In the genomic region with DNA sequence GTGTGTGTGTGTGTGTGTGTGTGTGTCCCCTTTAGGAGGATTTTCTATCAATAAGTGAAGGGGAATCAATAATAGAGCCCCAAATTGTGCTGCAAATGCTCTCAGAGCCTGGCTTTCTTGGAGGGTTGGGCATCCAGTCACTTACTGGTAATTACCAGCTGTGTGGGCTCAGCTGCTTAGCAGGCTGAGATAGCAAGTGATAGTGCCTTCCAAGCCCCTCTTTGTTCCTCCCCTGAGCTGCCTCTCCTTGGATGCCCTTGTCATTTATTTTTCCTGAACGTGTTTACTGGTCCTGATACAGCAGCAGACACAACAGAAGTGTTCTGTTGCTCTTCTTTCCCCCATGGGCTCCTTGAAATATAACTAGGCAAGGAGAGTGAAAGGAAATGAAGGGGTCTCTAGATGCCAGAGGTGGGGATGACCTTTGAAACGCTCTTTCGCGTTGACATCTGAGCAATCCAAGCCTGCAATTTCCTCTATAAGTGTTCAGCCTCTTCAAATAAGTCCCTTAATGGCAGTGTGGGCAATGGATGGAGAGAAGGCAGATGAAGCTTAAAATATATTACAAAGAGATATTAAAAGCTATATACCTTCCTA, we compare ENCODE assay signal across 21 mouse cellular contexts.
DNase-seq lines count a peak whose midpoint lies in the region; ATAC-seq lines count a peak whose summit lies in the region.
"Had no signal": no experiment of that assay in that cellular context is flagged by ENCODE, and none has a peak within 500 bp of the region (broad histone marks: within the 10 kb centered on the region; RNA-seq: fewer than 3 reads in every experiment).

No protein-coding gene starts in this region.

- no peak overlapping the region for H3K4me3 ChIP-seq in forebrain, embryonic 14.5 days (ENCODE audit: low read depth, low read length)
- H3K4me3 ChIP-seq in forebrain, embryonic 15.5 days, result no peak overlapping the region
- no peak overlapping the region for H3K4me3 ChIP-seq in neural tube, embryonic 12.5 days
- no peak overlapping the region for H3K4me3 ChIP-seq in hindbrain, embryonic 16.5 days (ENCODE audit: low read length)
- H3K4me3 ChIP-seq in neural tube, embryonic 15.5 days (replicated peaks), result no peak overlapping the region
- H3K4me3 ChIP-seq: heart, embryonic 13.5 days; intestine, embryonic 15.5 days; limb, embryonic 12.5 days; liver, embryonic 12.5 days had no signal

- no peak overlapping the region for H3K27ac ChIP-seq in forebrain, embryonic 14.5 days (ENCODE audit: low read depth, low read length)
- no peak overlapping the region for H3K27ac ChIP-seq in forebrain, embryonic 15.5 days (replicated peaks)
- no peak overlapping the region for H3K27ac ChIP-seq in neural tube, embryonic 12.5 days
- no peak overlapping the region for H3K27ac ChIP-seq in hindbrain, embryonic 16.5 days (ENCODE audit: low read depth, low read length)
- 0 out of 2 replicates have a peak overlapping the region, but pooled peaks have one; percentile 29 for H3K27ac ChIP-seq in neural tube, embryonic 15.5 days (replicated peaks)
- H3K27ac ChIP-seq: heart, embryonic 13.5 days; intestine, embryonic 15.5 days; limb, embryonic 12.5 days; liver, embryonic 12.5 days; macrophage had no signal

- peak; percentile 50; the same call in 1 of the 2 replicates for ATAC-seq in forebrain, embryonic 14.5 days
- ATAC-seq in forebrain, embryonic 15.5 days (replicated peaks), result no peak
- ATAC-seq in neural tube, embryonic 12.5 days (ENCODE audit: low FRiP score, low read depth), result peak; percentile 61; the same call in 1 of the 2 replicates
- 0 out of 2 replicates have a peak, but pooled peaks have one; percentile 27 for ATAC-seq in hindbrain, embryonic 16.5 days
- ATAC-seq in neural tube, embryonic 15.5 days (ENCODE audit: low FRiP score), result peak; percentile 63
- no peak for ATAC-seq in inflammation-experienced regulatory T-cells, adult 6 months
- ATAC-seq: intestine, embryonic 15.5 days; liver, embryonic 12.5 days had no signal

- no peak overlapping the region for H3K4me2 ChIP-seq in forebrain, embryonic 14.5 days (ENCODE audit: low read length)
- H3K4me2 ChIP-seq in forebrain, embryonic 15.5 days (replicated peaks), result no peak overlapping the region
- no peak overlapping the region for H3K4me2 ChIP-seq in neural tube, embryonic 12.5 days (replicated peaks)
- H3K4me2 ChIP-seq in hindbrain, embryonic 16.5 days (ENCODE audit: low read length), result no peak overlapping the region
- H3K4me2 ChIP-seq in neural tube, embryonic 15.5 days, result no peak overlapping the region
- H3K4me2 ChIP-seq: heart, embryonic 13.5 days; intestine, embryonic 15.5 days; limb, embryonic 12.5 days; liver, embryonic 12.5 days had no signal

- 0 out of 2 replicates have a peak, but pooled peaks cover 2% of the 10 kb centered on the region for H3K4me1 ChIP-seq in forebrain, embryonic 14.5 days (ENCODE audit: control insufficient read depth, insufficient read depth, low read length)
- H3K4me1 ChIP-seq in forebrain, embryonic 15.5 days, result peaks cover 7% of the 10 kb centered on the region; the same call in 1 of the 2 replicates
- H3K4me1 ChIP-seq in neural tube, embryonic 12.5 days, result no peaks in the 10 kb centered on the region
- no peaks in the 10 kb centered on the region for H3K4me1 ChIP-seq in hindbrain, embryonic 16.5 days (ENCODE audit: control insufficient read depth, insufficient read depth, low read depth, low read length)
- 0 out of 2 replicates have a peak, but pooled peaks cover 6% of the 10 kb centered on the region for H3K4me1 ChIP-seq in neural tube, embryonic 15.5 days
- H3K4me1 ChIP-seq: intestine, embryonic 15.5 days; limb, embryonic 12.5 days; liver, embryonic 12.5 days had no signal

- no peaks in the 10 kb centered on the region for H3K27me3 ChIP-seq in forebrain, embryonic 14.5 days (replicated peaks; ENCODE audit: control insufficient read depth, insufficient read depth, low read length)
- no peaks in the 10 kb centered on the region for H3K27me3 ChIP-seq in forebrain, embryonic 15.5 days
- H3K27me3 ChIP-seq in neural tube, embryonic 12.5 days (replicated peaks), result no peaks in the 10 kb centered on the region
- H3K27me3 ChIP-seq in hindbrain, embryonic 16.5 days (replicated peaks; ENCODE audit: control insufficient read depth, insufficient read depth, low read length), result no peaks in the 10 kb centered on the region
- H3K27me3 ChIP-seq in neural tube, embryonic 15.5 days (replicated peaks), result no peaks in the 10 kb centered on the region
- H3K27me3 ChIP-seq: CH12.LX; heart, embryonic 13.5 days; intestine, embryonic 15.5 days; limb, embryonic 12.5 days; liver, embryonic 12.5 days had no signal

- H3K9ac ChIP-seq in forebrain, embryonic 14.5 days (ENCODE audit: low read length), result no peak overlapping the region
- H3K9ac ChIP-seq in forebrain, embryonic 15.5 days (replicated peaks), result no peak overlapping the region
- no peak overlapping the region for H3K9ac ChIP-seq in neural tube, embryonic 12.5 days
- H3K9ac ChIP-seq in hindbrain, embryonic 16.5 days (ENCODE audit: low read depth, low read length), result no peak overlapping the region
- H3K9ac ChIP-seq in neural tube, embryonic 15.5 days (replicated peaks), result no peak overlapping the region
- H3K9ac ChIP-seq: heart, embryonic 13.5 days; intestine, embryonic 15.5 days; limb, embryonic 12.5 days; liver, embryonic 12.5 days had no signal

- no peaks in the 10 kb centered on the region for H3K9me3 ChIP-seq in forebrain, embryonic 14.5 days (replicated peaks; ENCODE audit: control insufficient read depth, low read length)
- no peaks in the 10 kb centered on the region for H3K9me3 ChIP-seq in forebrain, embryonic 15.5 days
- H3K9me3 ChIP-seq in neural tube, embryonic 12.5 days, result no peaks in the 10 kb centered on the region
- H3K9me3 ChIP-seq in hindbrain, embryonic 16.5 days (ENCODE audit: control insufficient read depth, low read length), result no peaks in the 10 kb centered on the region
- no peaks in the 10 kb centered on the region for H3K9me3 ChIP-seq in neural tube, embryonic 15.5 days (replicated peaks)
- H3K9me3 ChIP-seq: heart, embryonic 13.5 days; intestine, embryonic 15.5 days; limb, embryonic 12.5 days; liver, embryonic 12.5 days had no signal

- peak; percentile 34 for DNase-seq in forebrain, embryonic 14.5 days (ENCODE audit: low spot score)
- DNase-seq in neural tube, embryonic 10.5 days (ENCODE audit: extremely low spot score, low spot score), result no peak
- DNase-seq in kidney, adult 18-20 months, result no peak
- DNase-seq: adrenal gland, postnatal 25 days; cerebellum, adult 18-20 months; cerebellum, postnatal 25 days; kidney, postnatal 4 days; layer of hippocampus, adult 9-11 months; lung, adult 2 months; thymus, postnatal 25 days had no signal

- 66% methylated on average over 4 of the region's 4 CpGs for WGBS in forebrain, embryonic 14.5 days
- WGBS in forebrain, embryonic 15.5 days, result 65% methylated on average over 4 of the region's 4 CpGs
- WGBS in neural tube, embryonic 12.5 days, result 60% methylated on average over 4 of the region's 4 CpGs
- 56% methylated on average over 4 of the region's 4 CpGs for WGBS in hindbrain, embryonic 16.5 days
- WGBS in neural tube, embryonic 15.5 days, result 53% methylated on average over 4 of the region's 4 CpGs

- no peaks in the 10 kb centered on the region for H3K36me3 ChIP-seq in forebrain, embryonic 14.5 days (ENCODE audit: control insufficient read depth, insufficient read depth, low read length)
- H3K36me3 ChIP-seq in forebrain, embryonic 15.5 days, result no peaks in the 10 kb centered on the region
- H3K36me3 ChIP-seq in neural tube, embryonic 12.5 days, result no peaks in the 10 kb centered on the region
- H3K36me3 ChIP-seq in hindbrain, embryonic 16.5 days (ENCODE audit: control insufficient read depth, insufficient read depth, low read length), result no peaks in the 10 kb centered on the region
- H3K36me3 ChIP-seq in neural tube, embryonic 15.5 days, result no peaks in the 10 kb centered on the region
- H3K36me3 ChIP-seq: heart, embryonic 13.5 days; intestine, embryonic 15.5 days; limb, embryonic 12.5 days; liver, embryonic 12.5 days had no signal

Comparison
In these comparisons a context has a peak if more than half of its experiments do, and no peak if none do; other contexts are left out.
1. ATAC-seq: peak in forebrain, embryonic 14.5 days (single experiment), neural tube, embryonic 12.5 days (single experiment), hindbrain, embryonic 16.5 days (single experiment) and neural tube, embryonic 15.5 days (single experiment); none in forebrain, embryonic 15.5 days (single experiment) and inflammation-experienced regulatory T-cells, adult 6 months (single experiment).